Mouse (Mus musculus): ENCODE measurements around the gene H6pd.

The H6pd gene

DNA sequence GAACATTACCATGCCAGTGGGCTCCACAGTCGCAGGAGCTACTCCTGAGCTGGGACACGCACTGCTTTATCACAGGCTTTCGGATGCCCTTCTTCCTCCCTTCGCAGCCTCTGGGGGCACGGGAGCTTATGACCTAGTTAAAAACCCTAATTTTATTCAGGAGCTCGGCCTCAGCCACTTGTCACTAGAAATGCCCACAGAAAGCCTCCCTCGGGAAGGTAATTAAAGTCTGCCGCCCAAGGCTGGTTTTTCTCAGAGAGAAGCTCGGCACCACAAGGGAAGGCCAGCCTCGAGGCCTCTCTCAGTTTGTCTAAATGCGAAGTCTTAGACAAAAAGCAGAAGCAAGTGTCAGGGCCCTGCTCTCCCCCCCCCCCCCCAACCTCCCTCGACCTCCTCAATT lies 64.6 kb downstream of the H6pd start:
- DNase-seq (ENCODE audit: low spot score in 2 of 2) = no peak

DNA sequence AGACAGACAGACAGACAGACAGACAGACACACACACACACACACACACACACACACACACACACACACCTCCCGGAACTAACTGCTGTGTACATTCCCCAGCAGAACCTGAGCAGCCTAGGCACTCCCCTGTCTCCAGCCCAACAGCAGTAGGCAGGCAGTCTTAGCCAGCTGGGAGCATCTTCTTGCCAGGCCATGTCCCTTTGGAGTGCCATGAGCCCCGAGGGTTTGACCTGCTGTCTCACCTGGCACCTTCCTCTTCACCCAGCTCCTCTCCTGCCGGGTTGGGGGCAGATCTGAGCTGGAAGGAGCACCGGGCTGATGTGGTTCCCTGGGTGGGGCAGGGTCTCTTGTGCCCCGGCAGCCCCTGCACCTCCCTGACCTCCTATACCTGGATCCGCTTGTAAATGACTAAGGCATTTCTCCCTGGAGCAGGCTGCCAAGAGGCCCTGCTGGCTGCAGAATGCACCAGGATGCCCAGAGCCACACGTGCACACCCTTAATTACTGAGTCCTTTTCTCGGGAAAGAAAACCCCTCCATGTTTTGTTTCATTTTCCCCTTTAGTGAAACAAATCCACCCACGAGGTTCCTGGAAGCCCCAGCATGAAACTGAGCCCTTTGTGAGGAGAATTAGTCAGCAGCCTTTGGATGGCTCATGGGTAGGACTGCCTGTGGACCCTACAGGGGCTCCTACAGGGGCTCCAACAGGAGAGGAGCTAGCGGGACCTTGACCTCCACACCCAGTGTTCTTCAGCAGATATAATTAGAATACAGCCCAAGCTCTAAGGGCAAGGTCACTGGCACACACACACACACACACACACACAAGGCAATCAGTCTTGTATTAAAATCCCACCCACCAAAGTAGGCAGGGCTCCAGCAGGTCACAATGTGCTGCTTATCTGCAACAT lies 65.7 kb downstream of the H6pd start:
- DNase-seq (ENCODE audit: low spot score in 2 of 2) = no peak

DNA sequence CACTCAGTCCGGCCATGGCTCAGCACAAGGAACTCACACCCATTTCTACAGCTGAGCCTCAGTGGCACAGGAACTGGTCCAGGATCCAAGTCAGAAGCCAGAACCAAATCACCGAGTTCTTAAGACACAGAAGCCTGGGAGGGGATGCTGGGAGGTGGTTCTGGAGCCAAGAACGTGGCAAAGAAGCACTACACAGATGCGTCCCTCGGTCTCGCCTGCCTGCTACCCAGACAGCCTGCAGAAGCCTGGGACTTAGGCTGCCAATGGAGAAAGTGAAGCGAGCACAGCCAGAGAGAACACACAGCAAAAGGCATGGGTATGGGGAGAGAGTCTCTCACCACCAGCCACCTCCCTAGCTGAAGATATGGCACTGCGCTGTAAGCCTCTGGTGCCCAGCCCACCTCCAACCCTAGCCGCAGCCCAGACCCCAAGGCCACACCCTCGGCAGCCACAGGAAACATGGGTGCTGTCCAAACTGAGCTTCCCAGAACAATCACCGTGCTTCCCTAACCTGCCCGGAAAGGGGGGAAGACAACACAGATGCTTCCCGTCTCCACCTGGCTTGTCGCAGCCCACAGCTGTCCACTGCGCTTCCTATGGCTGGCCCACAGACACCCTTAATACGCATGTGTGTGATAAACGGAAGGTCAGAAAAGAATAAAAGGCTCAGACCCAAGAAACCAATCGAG lies 67.6 kb downstream of the H6pd start:
- DNase-seq (ENCODE audit: low spot score in 2 of 2) = no peak

DNA sequence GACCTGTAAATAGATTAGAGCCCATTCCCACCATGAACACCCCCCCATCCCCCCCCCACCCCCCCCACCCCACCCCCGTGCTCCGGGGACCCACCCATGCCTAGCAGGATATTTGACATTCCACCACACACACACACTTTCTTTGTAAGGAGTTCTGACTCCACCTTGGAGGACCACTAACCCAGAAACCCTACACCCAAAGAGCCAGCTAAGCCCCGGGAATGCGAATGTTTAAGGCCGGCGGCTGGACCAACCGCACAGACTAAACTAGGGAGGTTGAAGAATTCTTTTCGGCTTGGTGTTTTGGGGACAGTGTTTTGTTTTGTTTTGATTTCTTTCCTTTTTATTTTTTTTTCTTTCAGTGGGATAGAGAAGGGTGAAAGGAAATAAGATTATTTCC lies 70.1 kb downstream of the H6pd start:
- no peak for DNase-seq (ENCODE audit: low spot score in 2 of 2)

DNA sequence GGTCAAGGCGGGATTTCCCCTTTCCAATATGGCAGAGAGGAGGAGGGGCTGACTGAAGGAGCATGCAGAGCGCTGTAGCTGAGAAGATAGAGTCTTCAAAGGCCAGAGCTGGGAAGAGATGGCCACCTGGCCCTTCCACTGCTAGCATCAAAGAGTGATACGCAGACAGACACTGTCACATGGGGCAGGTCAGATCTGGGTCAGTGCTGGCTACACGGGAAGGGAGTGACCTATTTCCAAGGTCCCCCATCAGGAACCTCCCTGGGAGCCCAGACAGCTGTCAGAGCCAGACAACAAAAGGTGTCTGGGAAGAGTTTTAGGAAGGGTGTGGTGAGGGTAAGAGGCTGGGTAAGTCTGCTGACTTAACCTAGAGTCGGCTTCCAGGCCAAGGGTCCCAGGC lies 71.9 kb downstream of the H6pd start:
- no peak for DNase-seq (ENCODE audit: low spot score in 2 of 2)

DNA sequence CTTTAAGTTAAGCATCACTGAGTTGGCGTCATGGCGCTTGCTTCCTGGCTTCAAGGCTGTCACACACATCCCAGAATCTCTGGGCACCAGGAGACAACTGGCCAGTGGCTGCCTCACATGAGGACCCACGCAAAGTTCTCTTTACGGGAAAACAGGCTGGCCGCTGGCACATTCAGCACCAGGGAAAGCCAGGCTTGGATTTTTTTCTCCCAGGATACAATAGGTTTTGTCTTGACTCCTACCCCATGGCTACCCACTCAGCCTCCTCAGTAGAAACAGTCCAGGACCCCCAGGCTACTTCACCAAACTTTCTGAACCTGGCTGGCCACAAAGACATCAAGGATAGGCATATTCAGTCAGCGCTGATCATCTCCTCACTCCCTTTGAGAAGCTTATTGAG lies 73.4 kb downstream of the H6pd start:
- no peak for DNase-seq (ENCODE audit: low spot score in 2 of 2)

DNA sequence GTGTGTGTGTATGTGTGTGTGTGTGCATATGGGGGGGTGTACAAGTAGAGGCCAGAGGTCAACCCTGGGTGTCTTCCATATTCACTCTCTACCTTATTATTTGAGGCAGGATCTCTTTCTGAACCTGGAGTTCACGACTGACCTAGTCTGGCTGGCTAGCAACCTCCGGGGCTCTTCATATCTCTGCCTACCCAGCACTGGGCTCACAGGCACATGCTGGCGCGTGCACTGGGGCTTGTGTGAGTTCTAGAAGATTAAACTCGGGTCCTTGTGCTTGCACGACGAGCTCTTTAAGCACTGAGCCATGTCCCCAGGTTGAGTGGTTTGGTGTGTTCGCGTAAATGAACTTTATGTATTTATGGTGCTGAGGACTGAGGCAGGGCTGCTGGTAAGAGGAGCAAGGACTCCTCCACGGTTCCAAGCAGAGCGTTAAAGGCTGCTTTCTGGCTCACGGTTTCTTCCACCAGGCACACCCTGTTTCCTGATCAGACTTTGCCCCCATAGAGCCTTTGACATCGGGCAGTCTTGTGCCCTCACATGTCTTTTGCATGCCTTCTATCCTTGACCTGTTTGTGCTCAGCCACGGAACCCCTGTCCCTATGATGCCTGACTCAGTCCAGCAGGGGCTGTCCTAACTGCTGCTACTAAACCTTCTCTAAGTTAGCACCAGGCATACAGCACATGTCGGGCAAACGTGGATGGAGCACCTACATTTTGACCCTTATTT lies 75.1 kb downstream of the H6pd start:
- DNase-seq (ENCODE audit: low spot score in 2 of 2) = no peak

DNA sequence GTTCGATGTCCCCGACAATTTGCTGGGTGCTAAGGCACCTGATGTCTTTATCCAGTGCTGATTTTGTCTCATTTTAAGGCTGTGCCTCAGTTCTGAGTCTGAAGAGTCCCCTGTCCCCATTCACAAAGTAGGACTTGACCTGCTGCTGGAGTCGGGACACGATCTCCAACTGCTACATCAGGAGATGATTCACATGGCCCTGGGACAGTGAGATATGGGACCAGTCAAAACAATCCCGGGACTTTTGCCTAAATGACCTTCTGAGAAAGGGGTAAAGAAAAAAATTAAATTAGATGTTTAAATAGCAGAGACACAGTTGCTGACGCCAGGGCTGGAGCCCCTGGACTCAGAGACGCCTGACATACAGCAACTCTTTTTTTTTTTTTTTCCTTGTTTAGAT lies 75.8 kb downstream of the H6pd start:
- no peak for DNase-seq (ENCODE audit: low spot score in 2 of 2)

DNA sequence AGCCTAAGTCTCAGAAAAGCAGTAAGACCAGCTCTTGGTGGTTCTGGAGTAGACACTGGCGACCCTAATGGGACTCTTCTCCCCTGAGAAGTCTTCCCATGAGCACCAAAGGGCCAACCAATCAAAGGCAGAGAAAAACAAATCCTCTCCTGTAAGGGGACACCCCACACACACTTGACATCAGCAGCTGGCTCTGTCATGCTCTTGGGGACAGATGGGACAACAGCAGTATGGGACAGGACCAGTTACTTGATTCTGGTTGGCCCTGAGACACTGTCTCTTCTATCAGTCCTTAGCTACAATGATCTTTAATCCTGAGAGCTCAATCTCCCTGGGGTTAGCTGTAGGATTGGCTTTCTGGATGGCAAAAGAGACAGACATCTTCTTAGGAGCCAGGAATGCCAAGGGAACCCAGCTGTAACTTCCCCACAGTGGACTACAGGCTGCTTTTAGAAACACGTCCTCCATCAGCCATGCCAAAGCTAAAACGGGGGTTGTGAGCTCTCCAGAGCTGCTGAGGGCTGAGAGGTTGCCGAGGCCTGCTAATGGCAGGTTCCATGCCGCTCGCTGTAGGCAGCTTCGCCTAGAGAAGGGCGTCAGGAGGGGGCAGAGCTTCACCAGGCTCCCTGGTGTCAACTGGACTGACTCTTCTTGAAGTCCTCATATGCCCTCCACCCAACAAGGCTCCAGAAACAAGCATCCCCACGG lies 76.6 kb downstream of the H6pd start:
- DNase-seq (ENCODE audit: low spot score in 2 of 2) = no peak

DNA sequence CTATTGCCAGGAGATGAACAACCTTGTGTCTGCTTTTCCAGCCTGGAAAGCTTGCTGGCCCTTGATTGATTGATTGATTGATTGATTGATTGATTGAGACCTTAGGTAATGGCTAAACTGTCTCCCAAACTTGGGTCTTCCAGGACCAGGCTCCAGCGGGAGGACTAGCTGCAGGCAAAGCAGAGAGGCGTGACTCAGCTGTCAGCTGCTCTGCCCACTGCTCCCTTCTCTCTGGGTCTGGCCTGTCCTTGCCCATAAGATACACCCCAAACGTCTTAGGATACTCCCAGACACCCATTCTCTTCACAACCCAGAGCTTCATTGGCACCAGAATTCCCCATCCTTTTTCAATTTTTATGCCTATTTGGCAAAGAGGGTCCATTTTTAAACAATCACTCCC lies 78.1 kb downstream of the H6pd start:
- DNase-seq (ENCODE audit: low spot score in 2 of 2) = no peak

Data from spleen, postnatal 10 days (tissue).